Mouse (Mus musculus): ENCODE measurements around the gene Ttc7b. TPM values are rescaled to one million over a fixed set of nuclear protein-coding genes. Genes with fewer than 3 reads are reported as not detected.

Gene Ttc7b
- polyA plus RNA-seq, 1 experiment, result 9.2 TPM

DNA sequence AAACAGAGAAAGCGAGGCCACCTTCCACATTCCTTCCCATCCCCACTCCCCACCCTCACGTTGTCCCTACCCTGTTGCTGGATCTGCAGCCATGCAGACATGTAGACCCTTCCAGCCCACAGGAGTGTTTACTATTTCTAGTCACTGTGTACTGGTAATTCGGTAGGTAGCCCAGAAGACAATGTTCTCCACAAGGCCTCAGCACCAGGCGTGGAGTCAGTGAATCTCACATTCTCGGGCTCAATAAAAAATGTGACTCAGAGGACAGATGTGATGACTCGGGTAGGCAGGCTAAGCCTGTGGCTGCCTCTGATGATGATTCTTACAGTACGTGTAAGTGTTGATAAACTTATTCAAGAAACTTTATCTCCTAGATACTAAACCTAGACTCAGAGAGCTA lies 147.8 kb downstream of the Ttc7b start:
- Histone ChIP-seq H3K79me2 (ENCODE audit: control insufficient read depth, insufficient read depth) (no peaks in the 10 kb centered on the region), H3K36me3 (ENCODE audit: control insufficient read depth, insufficient read depth) (peaks cover 10% of the 10 kb centered on the region), H3ac (ENCODE audit: control insufficient read depth, insufficient read length, low read depth) (no peak overlapping the region), H3K79me3 (ENCODE audit: low read depth) (no peaks in the 10 kb centered on the region), H3K4me3 (ENCODE audit: insufficient read depth, poor library complexity, severe bottlenecking) (no peak overlapping the region), H3K27me3 (ENCODE audit: control insufficient read depth, insufficient read depth, insufficient read length) (no peaks in the 10 kb centered on the region)
- TF ChIP-seq MAX (IDR thresholded peaks at IDR 0.05) (peak; percentile 10), FOSL1 (IDR thresholded peaks at IDR 0.05; ENCODE audit: insufficient read depth, low read length, poor library complexity, severe bottlenecking) (peak; percentile 45), MYOG (IDR thresholded peaks at IDR 0.05; ENCODE audit: control insufficient read depth, extremely low read depth, insufficient read length) (no peak), MYOD1 (IDR thresholded peaks at IDR 0.05; ENCODE audit: control insufficient read depth, insufficient read length, low read depth) (peak; percentile 82)

DNA sequence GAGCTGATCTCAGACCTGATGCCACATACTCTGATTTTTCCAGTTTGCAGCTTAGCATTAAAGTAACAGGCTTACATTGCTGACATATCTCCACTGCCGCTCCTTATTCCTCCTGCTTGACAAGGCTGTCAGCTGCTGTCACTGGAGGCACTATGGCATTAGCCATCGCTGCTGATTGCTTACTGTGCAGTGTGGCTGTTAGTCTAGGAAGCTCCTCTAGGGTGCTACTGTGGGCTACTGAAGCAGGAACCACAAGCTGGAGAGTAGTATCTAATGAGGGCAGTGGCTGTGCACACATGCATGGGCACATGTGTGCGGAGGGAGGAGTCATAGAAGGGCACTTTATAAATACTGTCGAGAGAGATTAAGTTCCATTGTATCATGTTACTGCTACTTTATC lies 148.6 kb downstream of the Ttc7b start:
- peaks cover 10% of the 10 kb centered on the region for H3K36me3 ChIP-seq (ENCODE audit: control insufficient read depth, insufficient read depth)
- TF ChIP-seq CEBPB (IDR thresholded peaks at IDR 0.05; ENCODE audit: low read depth) (no peak), FOSL1 (IDR thresholded peaks at IDR 0.05; ENCODE audit: insufficient read depth, low read length, poor library complexity, severe bottlenecking) (no peak), USF1 (IDR thresholded peaks at IDR 0.05; ENCODE audit: low read depth) (no peak), MYOD1 (IDR thresholded peaks at IDR 0.05; ENCODE audit: control insufficient read depth, insufficient read length, low read depth) (no peak), MAX (IDR thresholded peaks at IDR 0.05) (no peak), CTCF (IDR thresholded peaks at IDR 0.05; ENCODE audit: control insufficient read depth, insufficient read depth, insufficient read length) (no peak), MYOG (IDR thresholded peaks at IDR 0.05; ENCODE audit: control insufficient read depth, extremely low read depth, insufficient read length) (no peak)
- no peak overlapping the region for H3K4me3 ChIP-seq (ENCODE audit: insufficient read depth, poor library complexity, severe bottlenecking)
- no peaks in the 10 kb centered on the region for H3K79me3 ChIP-seq (ENCODE audit: low read depth)
- no peaks in the 10 kb centered on the region for H3K79me2 ChIP-seq (ENCODE audit: control insufficient read depth, insufficient read depth)
- no peak overlapping the region for H3ac ChIP-seq (ENCODE audit: control insufficient read depth, insufficient read length, low read depth)
- H3K27me3 ChIP-seq (ENCODE audit: control insufficient read depth, insufficient read depth, insufficient read length), result no peaks in the 10 kb centered on the region

DNA sequence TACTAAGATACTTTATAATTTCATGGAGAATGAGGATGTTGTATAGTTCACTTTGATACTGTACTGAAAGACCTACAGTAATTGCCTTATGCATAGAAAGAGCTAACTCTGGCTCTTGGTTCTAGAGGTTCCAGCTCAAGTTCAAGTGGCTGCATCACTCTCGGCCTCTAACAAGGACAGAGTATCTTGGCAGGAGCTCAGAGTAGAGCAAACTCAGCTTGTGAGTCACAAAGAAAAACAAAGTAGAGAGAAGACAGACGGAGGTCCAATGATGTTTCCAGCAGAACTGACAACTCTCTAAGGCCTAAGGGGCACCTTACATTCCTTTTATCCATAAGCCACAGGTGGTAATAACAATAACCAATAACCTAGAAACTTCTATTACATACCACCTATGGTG lies 150.8 kb downstream of the Ttc7b start:
- Histone ChIP-seq H3K4me3 (ENCODE audit: insufficient read depth, poor library complexity, severe bottlenecking) (no peak overlapping the region), H3K79me3 (ENCODE audit: low read depth) (no peaks in the 10 kb centered on the region), H3K27me3 (ENCODE audit: control insufficient read depth, insufficient read depth, insufficient read length) (no peaks in the 10 kb centered on the region), H3ac (ENCODE audit: control insufficient read depth, insufficient read length, low read depth) (no peak overlapping the region), H3K36me3 (ENCODE audit: control insufficient read depth, insufficient read depth) (peaks cover 10% of the 10 kb centered on the region), H3K79me2 (ENCODE audit: control insufficient read depth, insufficient read depth) (no peaks in the 10 kb centered on the region)
- TF ChIP-seq MYOG (IDR thresholded peaks at IDR 0.05; ENCODE audit: control insufficient read depth, extremely low read depth, insufficient read length), result no peak
- no peak for TF ChIP-seq MYOD1 (IDR thresholded peaks at IDR 0.05; ENCODE audit: control insufficient read depth, insufficient read length, low read depth)
- TF ChIP-seq MAX (IDR thresholded peaks at IDR 0.05), result no peak
- no peak for TF ChIP-seq CEBPB (IDR thresholded peaks at IDR 0.05; ENCODE audit: low read depth)
- no peak for TF ChIP-seq USF1 (IDR thresholded peaks at IDR 0.05; ENCODE audit: low read depth)
- no peak for TF ChIP-seq CTCF (IDR thresholded peaks at IDR 0.05; ENCODE audit: control insufficient read depth, insufficient read depth, insufficient read length)
- no peak for TF ChIP-seq FOSL1 (IDR thresholded peaks at IDR 0.05; ENCODE audit: insufficient read depth, low read length, poor library complexity, severe bottlenecking)

DNA sequence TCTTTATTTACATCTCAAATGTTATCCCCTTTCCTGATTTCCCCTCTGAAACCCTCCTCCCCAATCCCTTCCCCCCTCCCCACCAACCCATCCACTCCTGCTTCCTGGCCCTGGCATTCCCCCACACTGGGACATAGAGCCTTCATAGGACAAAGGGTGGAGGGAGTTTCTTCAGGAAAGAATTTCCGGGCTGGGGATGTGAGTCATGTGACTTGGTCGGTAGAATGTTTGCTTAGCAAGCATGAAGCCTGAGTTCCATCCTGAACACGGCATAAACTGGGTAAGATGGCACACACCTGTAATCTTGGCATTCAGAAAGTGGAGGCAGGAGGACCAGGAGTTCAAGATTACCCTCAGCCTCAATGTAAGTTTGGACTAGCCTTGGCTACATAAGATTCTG lies 151.4 kb downstream of the Ttc7b start:
- H3K79me2 ChIP-seq (ENCODE audit: control insufficient read depth, insufficient read depth), result no peaks in the 10 kb centered on the region
- peaks cover 10% of the 10 kb centered on the region for H3K36me3 ChIP-seq (ENCODE audit: control insufficient read depth, insufficient read depth)
- H3K79me3 ChIP-seq (ENCODE audit: low read depth), result no peaks in the 10 kb centered on the region
- H3ac ChIP-seq (ENCODE audit: control insufficient read depth, insufficient read length, low read depth), result no peak overlapping the region
- no peak overlapping the region for H3K4me3 ChIP-seq (ENCODE audit: insufficient read depth, poor library complexity, severe bottlenecking)
- no peaks in the 10 kb centered on the region for H3K27me3 ChIP-seq (ENCODE audit: control insufficient read depth, insufficient read depth, insufficient read length)
- TF ChIP-seq MYOD1 (IDR thresholded peaks at IDR 0.05; ENCODE audit: control insufficient read depth, insufficient read length, low read depth), result no peak
- peak; percentile 73 for TF ChIP-seq USF1 (IDR thresholded peaks at IDR 0.05; ENCODE audit: low read depth)

DNA sequence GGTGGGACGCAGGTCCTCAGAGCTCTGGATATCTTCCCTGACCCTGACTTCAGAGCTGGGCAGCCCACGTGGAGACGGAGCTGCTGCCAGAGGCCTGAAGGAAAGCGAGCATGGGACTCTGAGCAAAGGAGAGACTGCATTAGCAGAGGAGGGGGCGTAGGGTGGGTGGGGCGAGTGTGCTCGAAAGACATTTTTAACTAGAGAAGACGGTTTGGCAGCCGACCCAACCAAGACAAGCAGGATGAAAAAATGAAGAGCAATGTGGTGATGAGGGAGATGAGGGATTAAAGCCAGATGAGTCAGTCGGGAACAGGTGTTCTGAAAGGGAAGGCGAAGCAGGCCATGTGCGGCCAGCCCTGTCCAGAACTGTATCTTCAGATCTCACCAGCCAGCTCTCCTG lies 159.3 kb downstream of the Ttc7b start:
- H3ac ChIP-seq (ENCODE audit: control insufficient read depth, insufficient read length, low read depth), result no peak overlapping the region
- H3K36me3 ChIP-seq (ENCODE audit: control insufficient read depth, insufficient read depth), result no peaks in the 10 kb centered on the region
- peak; percentile 64 for TF ChIP-seq FOSL1 (IDR thresholded peaks at IDR 0.05; ENCODE audit: insufficient read depth, low read length, poor library complexity, severe bottlenecking)
- TF ChIP-seq CEBPB (IDR thresholded peaks at IDR 0.05; ENCODE audit: low read depth), result no peak
- no peak for TF ChIP-seq MYOG (IDR thresholded peaks at IDR 0.05; ENCODE audit: control insufficient read depth, extremely low read depth, insufficient read length)
- TF ChIP-seq CTCF (IDR thresholded peaks at IDR 0.05; ENCODE audit: control insufficient read depth, insufficient read depth, insufficient read length), result no peak
- TF ChIP-seq MYOD1 (IDR thresholded peaks at IDR 0.05; ENCODE audit: control insufficient read depth, insufficient read length, low read depth), result peak; percentile 97
- no peak for TF ChIP-seq USF1 (IDR thresholded peaks at IDR 0.05; ENCODE audit: low read depth)
- H3K27me3 ChIP-seq (ENCODE audit: control insufficient read depth, insufficient read depth, insufficient read length), result no peaks in the 10 kb centered on the region
- H3K79me3 ChIP-seq (ENCODE audit: low read depth), result no peaks in the 10 kb centered on the region
- no peak overlapping the region for H3K4me3 ChIP-seq (ENCODE audit: insufficient read depth, poor library complexity, severe bottlenecking)
- H3K79me2 ChIP-seq (ENCODE audit: control insufficient read depth, insufficient read depth), result no peaks in the 10 kb centered on the region

DNA sequence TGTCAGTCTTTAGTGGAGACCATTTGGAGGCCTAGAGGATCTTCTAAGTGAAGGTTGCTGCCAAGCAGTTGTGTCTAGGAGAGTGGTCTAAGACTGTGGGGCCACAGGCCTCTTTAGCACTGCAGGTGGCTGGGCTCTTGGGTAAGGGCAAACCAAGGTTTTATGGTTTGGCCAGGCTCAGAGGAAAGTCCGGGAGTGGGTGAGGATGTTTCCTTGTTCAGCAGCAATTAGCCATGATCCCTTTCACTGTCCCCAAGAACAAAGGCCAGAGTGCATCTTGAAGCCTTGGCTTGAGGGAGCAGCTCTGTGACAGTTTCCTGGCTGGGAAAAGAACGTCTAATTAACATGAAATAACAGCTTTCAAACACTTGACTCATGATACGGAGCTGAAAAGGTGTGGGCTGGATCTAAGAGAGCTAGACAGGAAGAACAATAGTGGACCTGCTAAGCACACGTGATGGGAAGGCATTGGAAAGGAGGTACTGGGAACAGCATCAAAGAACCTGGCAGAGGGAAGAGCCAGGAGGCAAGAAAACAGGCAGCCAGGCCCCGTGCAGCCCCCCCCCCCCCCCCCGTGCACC lies 162.5 kb downstream of the Ttc7b start:
- H3K36me3 ChIP-seq (ENCODE audit: control insufficient read depth, insufficient read depth), result no peaks in the 10 kb centered on the region
- H3K79me2 ChIP-seq (ENCODE audit: control insufficient read depth, insufficient read depth), result no peaks in the 10 kb centered on the region
- no peak overlapping the region for H3ac ChIP-seq (ENCODE audit: control insufficient read depth, insufficient read length, low read depth)
- H3K4me3 ChIP-seq (ENCODE audit: insufficient read depth, poor library complexity, severe bottlenecking), result no peak overlapping the region
- H3K27me3 ChIP-seq (ENCODE audit: control insufficient read depth, insufficient read depth, insufficient read length), result no peaks in the 10 kb centered on the region
- TF ChIP-seq FOSL1 (IDR thresholded peaks at IDR 0.05; ENCODE audit: insufficient read depth, low read length, poor library complexity, severe bottlenecking), result no peak
- TF ChIP-seq CEBPB (IDR thresholded peaks at IDR 0.05; ENCODE audit: low read depth), result no peak
- no peak for TF ChIP-seq CTCF (IDR thresholded peaks at IDR 0.05; ENCODE audit: control insufficient read depth, insufficient read depth, insufficient read length)
- TF ChIP-seq MYOD1 (IDR thresholded peaks at IDR 0.05; ENCODE audit: control insufficient read depth, insufficient read length, low read depth), result no peak
- TF ChIP-seq USF1 (IDR thresholded peaks at IDR 0.05; ENCODE audit: low read depth), result no peak
- TF ChIP-seq MYOG (IDR thresholded peaks at IDR 0.05; ENCODE audit: control insufficient read depth, extremely low read depth, insufficient read length), result no peak
- TF ChIP-seq MAX (IDR thresholded peaks at IDR 0.05), result no peak
- H3K79me3 ChIP-seq (ENCODE audit: low read depth), result no peaks in the 10 kb centered on the region

All from C2C12 (cell line).